Mouse (Mus musculus) adrenal gland, postnatal 25 days (tissue): ENCODE data around the gene Dbil5. TPM values are rescaled to one million over a fixed set of nuclear protein-coding genes. Genes with fewer than 3 reads are reported as not detected.
"Not testable (repeated sequence)": the region's sequence is repeated elsewhere in the genome, so short reads cannot be mapped to it uniquely, and the experiment has no call there.

Source experiments
- DNase-seq: peaks from one replicate; pipeline ENCODE4 v3.0.0; 2021; ENCODE audit warnings: mixed read lengths
- long read RNA-seq: library from polyadenylated mRNA; stranded (forward); transcript quantifications from one replicate; pipeline ENCODE4 v2.0.0, GENCODE M21; 2021
- total RNA-seq: library from RNA; stranded (reverse); gene quantifications from 2 replicates; pipeline ENCODE4 v1.2.3, GENCODE M21; 2021

The Dbil5 gene
- 1.2 TPM in 1 of 2 replicates, not detected in the other for total RNA-seq
- long read RNA-seq: 0 reads

GRCm38 (mm10) chr11:76217390-76217800, at the start of gene Dbil5, which contains the start of gene Gemin4:
Dbil5 (plus strand) TSS chr11:76217608.
Gemin4 (minus strand) TSS chr11:76217664.
- peak; percentile 97 for DNase-seq

GRCm38 (mm10) chr11:76168976-76169375, 48.4 kb upstream of the Dbil5 start:
- no peak for DNase-seq

- no peak for DNase-seq
These were observed 47.2 kb upstream of the Dbil5 start for GRCm38 (mm10) chr11:76170207-76170606.

- peak; percentile 33 for DNase-seq
These were observed 38.5 kb upstream of the Dbil5 start for GRCm38 (mm10) chr11:76178726-76179494.

- peak; percentile 89 for DNase-seq
These were observed 37.8 kb upstream of the Dbil5 start, which contains the start of the genes Vps53 and Fam57a for GRCm38 (mm10) chr11:76179495-76180145. Vps53 (minus strand) TSS chr11:76179647. Fam57a (plus strand) TSS chr11:76179671.

GRCm38 (mm10) chr11:76180146-76180540, 37.3 kb upstream of the Dbil5 start:
- DNase-seq: no peak

GRCm38 (mm10) chr11:76183745-76184144, 33.7 kb upstream of the Dbil5 start:
- DNase-seq: no peak

GRCm38 (mm10) chr11:76186908-76187307, 30.5 kb upstream of the Dbil5 start:
- no peak for DNase-seq

- no peak for DNase-seq
These were observed 21.0 kb upstream of the Dbil5 start for GRCm38 (mm10) chr11:76196275-76196976.

- no peak for DNase-seq
These were observed 20.4 kb upstream of the Dbil5 start for GRCm38 (mm10) chr11:76196977-76197469.

- peak; percentile 92 for DNase-seq
These were observed 15.4 kb upstream of the Dbil5 start for GRCm38 (mm10) chr11:76201761-76202674.

- DNase-seq: no peak
These were observed 10.6 kb upstream of the Dbil5 start for GRCm38 (mm10) chr11:76206793-76207192.

GRCm38 (mm10) chr11:76210228-76210985, 7.0 kb upstream of the Dbil5 start:
- DNase-seq: no peak

- not testable (repeated sequence) for DNase-seq
These were observed 5.8 kb upstream of the Dbil5 start for GRCm38 (mm10) chr11:76211595-76211994.

GRCm38 (mm10) chr11:76213841-76214240, 3.6 kb upstream of the Dbil5 start:
- DNase-seq: no peak

GRCm38 (mm10) chr11:76215011-76215410, 2.4 kb upstream of the Dbil5 start:
- DNase-seq: no peak

- no peak for DNase-seq
These were observed 1.3 kb upstream of the Dbil5 start for GRCm38 (mm10) chr11:76216049-76216540.

GRCm38 (mm10) chr11:76216681-76217389, 573 bp upstream of the Dbil5 start:
- DNase-seq: peak; percentile 9

- DNase-seq: no peak
These were observed 7.2 kb downstream of the Dbil5 start for GRCm38 (mm10) chr11:76224631-76225030.

- DNase-seq: no peak
These were observed 7.6 kb downstream of the Dbil5 start for GRCm38 (mm10) chr11:76225051-76225450.
